10 mouse cellular contexts compared by ENCODE assay signal in the genomic region with DNA sequence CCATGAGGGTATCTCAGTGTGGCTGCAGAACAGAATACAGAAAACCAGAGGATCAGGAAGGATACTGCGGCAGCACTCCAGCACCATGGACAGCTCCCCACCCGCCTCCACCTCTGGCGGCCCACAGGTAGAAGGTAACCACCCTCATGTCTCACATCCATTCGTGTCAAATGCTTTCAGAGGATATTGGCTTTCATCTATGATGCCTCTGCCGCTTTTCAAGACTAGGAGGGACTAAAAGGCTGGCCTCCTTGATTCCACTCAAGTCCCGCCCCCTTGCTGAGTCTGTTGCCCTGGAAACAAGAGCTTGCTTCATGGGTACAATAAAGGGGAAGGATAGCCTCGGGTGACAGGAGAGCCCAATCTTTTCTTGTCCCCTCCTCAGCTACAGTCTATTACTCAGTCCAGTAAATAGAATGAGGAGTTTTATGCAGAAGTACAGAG. TPM values are rescaled to one million over a fixed set of nuclear protein-coding genes. Genes with fewer than 3 reads are reported as not detected.
DNase-seq lines count a peak whose midpoint lies in the region; ATAC-seq lines count a peak whose summit lies in the region.
"Had no signal": no experiment of that assay in that cellular context is flagged by ENCODE, and none has a peak within 500 bp of the region (broad histone marks: within the 10 kb centered on the region; RNA-seq: fewer than 3 reads in every experiment).

No protein-coding gene starts in this region.

- H3K9ac ChIP-seq in forebrain, embryonic 16.5 days (replicated peaks; ENCODE audit: low read depth, low read length) = no peak overlapping the region
- H3K9ac ChIP-seq in neural tube, embryonic 12.5 days = no peak overlapping the region

- no peak overlapping the region for H3K4me2 ChIP-seq in forebrain, embryonic 16.5 days (ENCODE audit: low read length)
- H3K4me2 ChIP-seq in neural tube, embryonic 12.5 days (replicated peaks) = peak overlapping the region; percentile 22

- 4% methylated on average over 7 of the region's 7 CpGs for WGBS in forebrain, embryonic 16.5 days
- 7% methylated on average over 7 of the region's 7 CpGs for WGBS in neural tube, embryonic 12.5 days

- intact Hi-C loops in left cerebral cortex, postnatal 4 days (cut with DNase I) = no loop called here

- H3K27me3 ChIP-seq in forebrain, embryonic 16.5 days (replicated peaks; ENCODE audit: control insufficient read depth, insufficient read depth, low read length) = no peaks in the 10 kb centered on the region
- H3K27me3 ChIP-seq in neural tube, embryonic 12.5 days (replicated peaks) = no peaks in the 10 kb centered on the region
- H3K27me3 ChIP-seq: megakaryocyte, embryonic 14.5 days had no signal

- H3K4me1 ChIP-seq in forebrain, embryonic 16.5 days (replicated peaks; ENCODE audit: control insufficient read depth, insufficient read depth, low read length) = peaks cover 26% of the 10 kb centered on the region
- peaks cover 26% of the 10 kb centered on the region for H3K4me1 ChIP-seq in neural tube, embryonic 12.5 days
- H3K4me1 ChIP-seq: megakaryocyte, embryonic 14.5 days had no signal

- no peak overlapping the region for H3K4me3 ChIP-seq in forebrain, embryonic 16.5 days (replicated peaks; ENCODE audit: low read length)
- H3K4me3 ChIP-seq in neural tube, embryonic 12.5 days = no peak overlapping the region
- H3K4me3 ChIP-seq: megakaryocyte, embryonic 14.5 days had no signal

- no peaks in the 10 kb centered on the region for H3K9me3 ChIP-seq in forebrain, embryonic 16.5 days (ENCODE audit: control insufficient read depth, low read length)
- H3K9me3 ChIP-seq in neural tube, embryonic 12.5 days = no peaks in the 10 kb centered on the region

- peak; percentile 81 for ATAC-seq in forebrain, embryonic 16.5 days
- ATAC-seq in neural tube, embryonic 12.5 days (ENCODE audit: low FRiP score, low read depth) = peak; percentile 56

- no peaks in the 10 kb centered on the region for H3K36me3 ChIP-seq in forebrain, embryonic 16.5 days (ENCODE audit: control insufficient read depth, insufficient read depth)
- H3K36me3 ChIP-seq in neural tube, embryonic 12.5 days = no peaks in the 10 kb centered on the region

- H3K27ac ChIP-seq in forebrain, embryonic 16.5 days (ENCODE audit: low read length) = 0 out of 2 replicates have a peak overlapping the region, but pooled peaks have one; percentile 2
- peak overlapping the region; percentile 26; the same call in 1 of the 2 replicates for H3K27ac ChIP-seq in neural tube, embryonic 12.5 days

- DNase-seq in kidney, adult 9 months = peak; percentile 37
- DNase-seq in kidney, adult 11 months = no peak
- peak; percentile 69 for DNase-seq in adrenal gland, postnatal 14 days
- DNase-seq in left cerebral cortex, postnatal 4 days = peak; percentile 68
- DNase-seq in yolk sac, embryonic 10.5 days (ENCODE audit: low spot score) = peak; percentile 38
- no peak for DNase-seq in c-Kit-positive CD71-positive TER-119-positive erythroid progenitor cells, embryonic 14.5 days (ENCODE audit: low spot score)

RNA-seq across cellular contexts. Expression of gene Vwa5b1, which starts 37.8 kb away (rescaled TPM):
- not detected in 2 replicates for total RNA-seq in adrenal gland, postnatal 14 days (2021)
- 0.72 and 0.79 TPM in 2 replicates for polyA plus RNA-seq in forebrain, embryonic 16.5 days (2015; fragmentation: Nextera tagmentation; extraction: Ambion mirVana)
- total RNA-seq in left cerebral cortex, postnatal 4 days (2021) = 1 to 10 TPM; 1.3 to 2.4 TPM
- 0.29 and 0.68 TPM in 2 replicates for polyA plus RNA-seq in neural tube, embryonic 12.5 days (2016; fragmentation: Nextera tagmentation; extraction: Ambion mirVana)
- polyA plus RNA-seq: heart, postnatal 0 days had no signal

Comparison
In these comparisons a context has a peak if more than half of its experiments do, and no peak if none do; other contexts are left out.
1. DNase-seq: peak in kidney, adult 9 months (single experiment), adrenal gland, postnatal 14 days (single experiment), left cerebral cortex, postnatal 4 days (single experiment) and yolk sac, embryonic 10.5 days (single experiment); none in kidney, adult 11 months (single experiment) and c-Kit-positive CD71-positive TER-119-positive erythroid progenitor cells, embryonic 14.5 days (single experiment).